Mouse (Mus musculus) adrenal gland, adult 10 weeks (tissue): ENCODE measurements around the gene Msh5. TPM values are rescaled to one million over a fixed set of nuclear protein-coding genes. Genes with fewer than 3 reads are reported as not detected.

Experiments
- polyA plus RNA-seq: library from polyadenylated mRNA; stranded (reverse); fragments of 350-450 nt; fragmentation: Illumina TruSeq; extraction: RNeasy Lipid Tissue Mini Kit (QIAGEN cat#74804); gene quantifications from one replicate; pipeline ENCODE4 v1.2.3, GENCODE M21; 2014; ENCODE audit warnings: low read depth, low replicate concordance

Msh5 gene
- not detected for polyA plus RNA-seq

GRCm38 (mm10) chr17:35046681-35047455 lies at the start of gene Msh5:
Msh5 (minus strand) TSS chr17:35046745.

GRCm38 (mm10) chr17:35088825-35089644 lies 42.5 kb upstream of the Msh5 start, which contains the start of gene Abhd16a:
Abhd16a (plus strand) TSS chr17:35089263.

GRCm38 (mm10) chr17:35085208-35085865 lies 38.8 kb upstream of the Msh5 start, which contains the start of gene Ly6g6f:
Ly6g6f (minus strand) TSS chr17:35085610.

DNA sequence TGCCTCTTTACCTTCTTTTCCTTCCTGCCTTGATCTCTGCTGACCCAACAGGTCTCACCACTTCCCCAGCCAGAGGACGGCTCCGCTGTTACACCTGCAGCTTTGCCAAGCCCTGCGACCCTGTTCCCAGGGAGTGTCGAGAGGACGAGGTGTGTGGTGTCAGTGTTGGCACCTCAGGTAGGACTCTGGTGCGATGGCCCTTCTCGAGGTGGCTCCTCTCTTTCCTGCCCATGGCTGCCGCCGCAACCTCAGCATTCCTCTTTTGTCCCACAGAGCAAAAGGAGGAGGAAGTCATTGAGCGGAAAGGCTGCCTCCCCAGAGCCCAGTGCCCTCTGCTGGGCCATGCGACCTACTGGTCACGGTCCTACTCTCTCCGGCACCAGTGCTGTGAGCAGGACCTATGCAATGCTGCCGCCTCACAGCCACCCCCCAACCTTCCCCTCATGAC lies 31.3 kb upstream of the Msh5 start, which contains the start of gene Ly6g6d:
TSS of gene Ly6g6d (minus strand) at position 280 of the 448 bp plus-strand sequence.

DNA sequence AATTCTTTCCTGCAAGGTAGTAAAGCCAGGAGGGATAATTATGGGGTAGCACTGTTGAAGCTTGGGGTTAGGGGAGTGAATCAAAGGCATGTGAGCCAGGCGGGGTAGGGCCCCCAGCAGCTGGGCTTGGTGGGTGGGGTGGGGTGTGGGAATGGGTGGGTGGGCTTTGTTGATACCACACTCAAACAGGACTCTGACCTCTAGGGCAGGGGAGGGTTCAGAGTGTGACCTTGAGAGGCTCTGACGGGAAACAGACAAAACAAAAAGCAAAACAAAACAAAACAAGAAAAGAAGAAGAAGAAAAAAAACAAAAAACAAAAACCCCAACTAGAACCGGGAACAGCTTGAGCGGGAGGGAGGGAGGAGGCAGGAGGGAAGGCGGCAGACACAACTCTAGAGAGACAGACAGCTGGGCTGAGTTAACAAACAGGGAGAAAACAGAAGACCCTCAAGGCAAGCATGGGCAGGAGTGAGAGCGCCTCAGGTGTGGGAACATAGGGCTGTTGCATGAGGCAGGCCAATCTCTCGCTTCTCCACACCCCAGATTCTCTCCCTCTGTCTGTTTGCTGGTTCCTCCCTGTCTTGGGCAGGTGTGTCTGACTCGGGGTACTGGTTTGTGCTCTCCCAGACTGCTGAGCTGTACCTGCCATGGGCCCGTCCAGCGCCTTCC lies 30.1 kb upstream of the Msh5 start, which contains the start of gene Ly6g6e:
TSS of gene Ly6g6e (plus strand) at position 396 of the 670 bp plus-strand sequence.

DNA sequence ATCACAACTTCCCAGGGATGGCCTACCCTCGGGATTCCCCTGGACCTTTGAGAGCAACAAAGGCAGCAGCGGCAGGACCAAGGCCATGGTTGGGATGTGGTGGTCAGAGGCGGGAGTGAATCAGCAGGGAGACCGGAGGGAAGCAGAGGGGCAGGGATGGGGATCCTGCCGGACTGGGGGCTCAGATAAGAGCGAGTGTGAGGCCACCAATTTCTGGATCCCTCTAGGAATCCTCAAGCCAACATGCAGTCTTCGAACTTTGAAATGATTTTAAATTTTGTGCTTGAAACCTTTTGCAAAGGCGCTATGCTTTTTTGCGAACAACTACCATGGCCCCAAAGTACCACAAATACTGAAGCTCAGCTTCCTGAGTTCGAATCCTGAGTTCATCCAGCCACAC lies 19.5 kb upstream of the Msh5 start, which contains the start of gene Mpig6b:
TSS of gene Mpig6b (minus strand) at position 101 of the 400 bp plus-strand sequence.

GRCm38 (mm10) chr17:35064951-35065947 lies 18.7 kb upstream of the Msh5 start, which contains the start of gene Ly6g6c:
Ly6g6c (plus strand) TSS chr17:35065388.

GRCm38 (mm10) chr17:35058911-35059892 lies 12.7 kb upstream of the Msh5 start, which contains the start of gene Ddah2:
Ddah2 (plus strand) TSS chr17:35059035.

GRCm38 (mm10) chr17:35049561-35050016 lies 3.0 kb upstream of the Msh5 start, which contains the start of gene Clic1:
Clic1 (plus strand) TSS chr17:35049966.

GRCm38 (mm10) chr17:35027277-35028068 lies 19.1 kb downstream of the Msh5 start, which contains the start of gene Sapcd1:
Sapcd1 (minus strand) TSS chr17:35028016.

GRCm38 (mm10) chr17:35016376-35016775 lies 30.2 kb downstream of the Msh5 start, which contains the start of gene Vwa7:
Vwa7 (plus strand) TSS chr17:35016579.

DNA sequence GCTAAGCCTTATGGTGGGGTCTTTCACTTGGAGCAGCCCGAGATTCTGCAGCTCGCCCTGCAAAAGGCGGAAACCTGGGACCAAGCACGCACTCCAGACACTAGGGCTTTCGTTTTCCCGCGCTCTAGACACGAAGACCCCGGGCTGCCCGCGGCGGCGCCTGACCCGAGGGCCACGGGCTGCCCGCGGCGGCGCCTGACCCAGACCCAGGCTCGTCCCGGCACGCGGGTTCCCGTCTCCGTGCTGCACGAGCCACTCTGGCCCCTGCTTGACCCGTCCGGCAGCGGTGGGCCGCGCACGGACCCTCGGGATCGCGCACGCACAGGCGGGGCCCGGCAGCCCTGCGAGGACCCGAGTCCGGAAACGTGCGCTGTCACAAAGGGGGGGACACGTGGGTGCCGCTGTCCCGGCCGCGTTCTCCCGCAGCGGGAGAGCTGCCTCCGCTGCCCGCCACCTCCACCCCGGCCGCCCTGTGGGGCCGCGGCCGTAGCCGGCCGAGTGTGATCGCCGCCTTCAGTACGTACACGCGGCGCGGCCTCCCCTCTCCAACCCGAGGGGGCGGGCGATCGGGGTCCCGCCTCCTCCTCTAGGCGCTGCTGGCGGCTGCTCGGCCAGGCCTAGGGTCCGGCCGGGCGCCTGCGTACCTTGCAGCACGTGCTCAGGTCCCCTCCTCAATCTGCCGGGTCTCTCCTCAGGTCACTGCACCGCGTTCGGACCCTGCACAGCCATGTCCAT lies 45.7 kb downstream of the Msh5 start, which contains the start of gene Vars:
TSS of gene Vars (plus strand) at position 271 of the 735 bp plus-strand sequence.

GRCm38 (mm10) chr17:34981690-34982180 lies 64.8 kb downstream of the Msh5 start, which contains the start of gene Lsm2:
Lsm2 (plus strand) TSS chr17:34981862.

